Mouse (Mus musculus) small intestine, adult 2 months (tissue): ENCODE results near the gene Cdk1. TPM values are rescaled to one million over a fixed set of nuclear protein-coding genes. Genes with fewer than 3 reads are reported as not detected.

Source experiments
- H3K27ac ChIP-seq: fragments of 200-500 bp; 2 replicates; pipeline ENCODE4 v1.5.1; 2012; ENCODE audit warnings: low read depth, low read length, control low read depth, inconsistent platforms; ENCODE audit not compliant: insufficient read depth
- H3K27me3 ChIP-seq: fragments of 200-500 bp; 2 replicates; pipeline ENCODE4 v1.6.1; 2012; ENCODE audit warnings: mild to moderate bottlenecking, moderate library complexity, low read length, inconsistent platforms; ENCODE audit not compliant: control insufficient read depth, insufficient read depth
- H3K36me3 ChIP-seq: fragments of 200-500 bp; 2 replicates; pipeline ENCODE4 v1.6.1; 2012; ENCODE audit warnings: mild to moderate bottlenecking, low read length, control low read depth, inconsistent platforms; ENCODE audit not compliant: control insufficient read depth, insufficient read depth
- H3K4me1 ChIP-seq: fragments of 200-500 bp; 2 replicates; pipeline ENCODE4 v1.6.1; 2012; ENCODE audit warnings: low read length, inconsistent platforms, mixed read lengths; ENCODE audit not compliant: control insufficient read depth, insufficient read depth, insufficient read length
- H3K4me3 ChIP-seq: fragments of 200-500 bp; 2 replicates; pipeline ENCODE4 v1.5.1; 2012; ENCODE audit warnings: low read depth, mild to moderate bottlenecking, control low read depth, inconsistent platforms, low read length, moderate library complexity
- CTCF ChIP-seq: fragments of 200-500 bp; IDR thresholded peaks from 2 replicates; pipeline ENCODE4 v1.5.1; 2012; ENCODE audit warnings: low read depth, mild to moderate bottlenecking, control low read depth, inconsistent platforms, low read length, moderate library complexity, mixed read lengths; ENCODE audit not compliant: insufficient replicate concordance, insufficient read length; ENCODE audit errors: extremely low read depth
- POLR2A ChIP-seq: fragments of 200-500 bp; IDR thresholded peaks from 2 replicates; pipeline ENCODE4 v1.6.1; 2012; ENCODE audit warnings: low read depth, mild to moderate bottlenecking, control low read depth, inconsistent platforms, low read length, moderate library complexity
- WGBS: fragments of 180-500 bp; shearing (Covaris S2); methylation state at CpG from one replicate; pipeline ENCODE4 v1.1.7; 2018; 5-methylcytosine and 5-hydroxymethylcytosine counted together
- polyA plus RNA-seq: library from polyadenylated mRNA; depleted of rRNA; stranded (reverse); fragments of >200 nt; gene quantifications from 2 replicates; pipeline ENCODE4 v1.2.3, GENCODE M21; 2012; rRNA removed

Cdk1 gene
- polyA plus RNA-seq: 18.6 and 25.3 TPM in 2 replicates

- TF ChIP-seq POLR2A (no peak; the same call in 1 of the 2 replicates), CTCF (no peak)
- no peaks in the 10 kb centered on the region for H3K27me3 ChIP-seq
- under 1% methylated on average over 51 of the region's 51 CpGs for WGBS
- 0 out of 2 replicates have a peak, but pooled peaks cover 7% of the 10 kb centered on the region for H3K4me1 ChIP-seq
- H3K4me3 ChIP-seq: peak within 1 kb of the TSS; percentile 95
- no peak within 1 kb of the TSS for H3K27ac ChIP-seq
- H3K36me3 ChIP-seq: no peaks in the 10 kb centered on the region; the same call in 1 of the 2 replicates
These were observed at the start of gene Cdk1 for GRCm38 (mm10) chr10:69352212-69353085. TSS of gene Cdk1 (minus strand) at chr10:69352938.

- H3K27me3 ChIP-seq: peaks cover 23% of the 10 kb centered on the region
- H3K27ac ChIP-seq: no peak overlapping the region
- H3K4me1 ChIP-seq: peaks cover 3% of the 10 kb centered on the region; the same call in 1 of the 2 replicates
- no peaks in the 10 kb centered on the region for H3K36me3 ChIP-seq
- WGBS: 17% methylated on average over 17 of the region's 17 CpGs
- TF ChIP-seq CTCF (no peak), POLR2A (no peak)
- peak overlapping the region; percentile 70 for H3K4me3 ChIP-seq
These were observed 47.2 kb upstream of the Cdk1 start for GRCm38 (mm10) chr10:69399814-69400385.

GRCm38 (mm10) chr10:69398763-69399590 lies 46.2 kb upstream of the Cdk1 start, which contains the start of gene Ank3:
TSS of gene Ank3 (plus strand) at chr10:69398773.
- Histone ChIP-seq H3K36me3 (no peaks in the 10 kb centered on the region), H3K27ac (no peak within 1 kb of the TSS), H3K27me3 (peaks cover 23% of the 10 kb centered on the region), H3K4me3 (peak within 1 kb of the TSS; percentile 70), H3K4me1 (peaks cover 3% of the 10 kb centered on the region; the same call in 1 of the 2 replicates)
- TF ChIP-seq CTCF (no peak), POLR2A (no peak)
- WGBS: under 1% methylated on average over 77 of the region's 77 CpGs

GRCm38 (mm10) chr10:69398197-69398762 lies 45.5 kb upstream of the Cdk1 start:
- no peaks in the 10 kb centered on the region for H3K36me3 ChIP-seq
- no peak overlapping the region for H3K27ac ChIP-seq
- 1% methylated on average over 26 of the region's 26 CpGs for WGBS
- no peak for TF ChIP-seq CTCF
- H3K27me3 ChIP-seq: peaks cover 23% of the 10 kb centered on the region
- H3K4me3 ChIP-seq: peak overlapping the region; percentile 70
- H3K4me1 ChIP-seq: peaks cover 3% of the 10 kb centered on the region; the same call in 1 of the 2 replicates

- WGBS: 91% methylated on average over 4 of the region's 4 CpGs
- no peaks in the 10 kb centered on the region for H3K4me1 ChIP-seq
- TF ChIP-seq CTCF (no peak), POLR2A (no peak)
These were observed 36.8 kb upstream of the Cdk1 start for GRCm38 (mm10) chr10:69389511-69389910.

GRCm38 (mm10) chr10:69386767-69387166 lies 34.0 kb upstream of the Cdk1 start:
- Histone ChIP-seq H3K27ac (no peak overlapping the region), H3K27me3 (no peaks in the 10 kb centered on the region), H3K4me1 (no peaks in the 10 kb centered on the region), H3K4me3 (no peak overlapping the region), H3K36me3 (no peaks in the 10 kb centered on the region)
- TF ChIP-seq CTCF: no peak
- no peak for TF ChIP-seq POLR2A
- 61% methylated on average over 8 of the region's 8 CpGs for WGBS

More at GRCm38 (mm10) chr10:69389511-69389910, 36.8 kb upstream of the Cdk1 start:
- no peak overlapping the region for H3K4me3 ChIP-seq
- no peaks in the 10 kb centered on the region for H3K36me3 ChIP-seq
- H3K27ac ChIP-seq: no peak overlapping the region
- peaks cover 4% of the 10 kb centered on the region; the same call in 1 of the 2 replicates for H3K27me3 ChIP-seq
